Mouse (Mus musculus) thymus, adult 18-20 months (tissue): ENCODE measurements at regions not wholly inside any gene's neighbourhood (a gene's known extent, or its start where the extent isn't known, plus 50 kb on each side); places are given as distances from the start of the nearest gene placed in this dataset.

Source experiments
- DNase-seq, 2 experiments: peaks; one replicate each; pipeline ENCODE4 v3.0.0; 2022; ENCODE audit warnings: mixed read lengths in 2 of 2

DNA sequence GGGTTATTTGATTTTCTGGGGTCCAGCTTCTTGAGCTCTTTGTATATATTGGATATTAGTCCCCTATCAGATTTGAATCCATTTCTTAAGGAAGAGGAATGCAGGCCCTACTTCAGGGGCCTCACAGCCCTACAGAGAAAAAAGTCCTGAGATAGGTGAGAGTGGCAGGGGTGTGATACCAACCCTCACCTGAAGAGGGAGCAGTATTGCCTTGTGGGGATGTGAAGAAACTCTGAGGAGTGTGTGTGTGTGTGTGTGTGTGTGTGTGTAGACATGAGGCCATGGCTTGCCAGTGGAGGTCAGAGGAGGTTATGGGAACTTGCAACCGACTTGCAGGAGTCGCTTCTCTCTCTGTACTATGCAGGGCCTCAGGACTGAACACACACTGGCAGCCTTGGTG, 141.2 kb downstream of the Tex29 start:
- no peak for DNase-seq

GRCm38 (mm10) chr8:11990024-11990423, 149.8 kb downstream of the Tex29 start:
- no peak for DNase-seq

DNA sequence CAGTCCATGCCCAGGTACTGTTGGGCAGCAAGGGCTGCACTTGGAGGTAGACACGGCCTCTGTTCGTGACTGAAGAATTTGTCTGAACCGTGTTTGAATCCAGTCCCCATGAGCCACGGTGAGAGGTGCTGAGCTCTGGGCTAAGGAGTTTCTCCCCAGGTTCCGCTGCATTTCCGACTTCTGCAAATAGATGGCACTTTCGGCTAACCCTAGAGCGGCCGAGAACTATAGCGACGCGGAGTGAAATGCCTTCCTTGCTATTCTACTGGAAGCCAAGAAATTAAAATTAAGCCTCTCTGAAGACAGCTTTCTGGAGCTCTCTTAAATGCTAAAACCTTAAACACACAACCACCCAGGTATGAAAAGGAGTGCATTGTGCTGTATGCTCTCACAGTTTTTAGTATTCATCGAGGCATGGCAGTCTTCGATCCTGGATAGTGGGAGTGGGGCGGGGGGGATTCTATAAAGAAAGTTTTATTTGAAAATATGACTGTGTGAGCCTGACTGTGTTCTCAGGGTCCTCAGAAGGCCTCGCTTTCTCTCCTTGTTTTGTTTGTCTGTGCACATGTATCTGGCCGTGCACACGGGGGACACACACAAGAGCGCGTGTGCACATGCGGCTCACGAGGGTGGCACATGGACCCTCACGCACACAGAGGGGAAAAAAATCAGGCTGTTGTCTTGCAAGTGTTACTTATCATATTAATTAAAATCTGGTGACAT, 159.6 kb downstream of the Tex29 start:
- no peak for DNase-seq

DNA sequence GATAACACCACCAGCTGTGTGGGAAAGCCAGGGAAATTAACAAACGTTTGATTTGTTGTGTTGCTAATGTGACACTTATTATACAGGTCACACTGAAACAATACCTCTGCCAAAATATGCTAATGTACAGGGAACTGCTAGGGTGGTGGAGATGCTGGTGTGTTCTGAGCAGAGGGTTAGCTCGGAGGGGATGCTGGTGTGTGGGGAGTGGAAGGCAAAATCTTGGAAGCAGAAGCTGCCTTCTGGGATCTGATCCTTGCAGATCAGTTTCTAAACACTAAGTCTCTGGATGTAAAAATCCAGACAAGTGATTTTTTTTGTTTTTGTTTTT, 160.2 kb downstream of the Tex29 start:
- no peak for DNase-seq

DNA sequence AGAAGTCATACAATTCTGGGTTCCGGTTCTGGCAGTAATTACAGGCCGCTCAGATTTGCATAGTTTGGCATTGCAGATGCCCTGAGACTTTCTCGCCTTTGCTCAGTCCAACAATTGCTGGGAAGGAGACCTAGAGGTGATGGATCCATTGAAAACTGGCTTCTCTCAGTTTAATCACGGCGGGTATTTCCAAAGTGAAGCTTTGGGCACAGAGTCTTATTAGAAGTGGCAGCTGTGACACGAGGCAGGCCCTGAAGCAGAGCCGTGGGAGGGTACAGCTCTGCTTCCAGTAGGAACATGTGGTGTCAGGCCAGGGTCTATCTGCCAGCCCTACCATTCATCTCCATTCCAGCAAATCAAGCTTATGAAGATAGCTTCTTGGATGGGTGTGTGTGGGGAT, 164.0 kb downstream of the Tex29 start:
- no peak for DNase-seq

DNA sequence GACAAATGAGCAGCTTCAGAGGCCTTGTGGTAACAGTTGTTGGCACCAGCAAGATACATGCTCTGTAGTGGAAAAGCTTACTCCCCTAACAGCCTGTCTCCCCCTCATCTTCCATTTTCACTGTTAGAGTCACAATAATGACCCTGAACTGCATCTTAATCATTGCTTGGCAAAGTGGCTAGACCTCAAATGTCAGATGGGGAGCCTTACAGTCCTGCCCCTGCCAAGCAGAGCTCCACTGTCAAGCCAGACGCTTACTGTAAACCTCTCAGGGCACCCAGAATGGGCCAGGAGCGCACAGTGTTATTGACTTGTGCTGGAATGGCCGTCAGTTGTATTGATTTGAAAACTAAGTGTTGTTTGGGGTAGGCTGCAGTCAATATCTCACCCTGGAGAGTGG, 172.5 kb downstream of the Tex29 start:
- no peak for DNase-seq

DNA sequence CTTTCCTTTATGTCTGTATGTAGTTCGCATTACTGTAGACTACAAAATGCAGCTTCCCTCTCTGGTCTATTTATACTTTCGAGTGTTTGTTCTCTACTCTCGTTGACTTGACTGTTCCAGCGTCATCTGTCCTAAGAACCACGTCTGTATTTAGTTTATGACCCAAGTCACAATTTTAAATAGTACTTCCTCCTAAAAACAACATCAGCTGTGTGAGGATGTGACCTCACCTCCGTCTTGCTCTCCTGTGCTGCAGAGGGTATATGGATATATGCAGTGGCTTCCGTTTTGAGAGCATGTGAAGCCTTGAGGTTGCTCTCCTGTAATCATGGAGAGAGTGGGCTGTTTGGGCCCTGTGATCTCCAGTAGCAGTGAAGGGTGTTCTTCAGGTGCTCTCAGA, 177.5 kb downstream of the Tex29 start:
- DNase-seq, result no peak

GRCm38 (mm10) chr8:12019272-12019671, 179.0 kb downstream of the Tex29 start:
- DNase-seq, result no peak

DNA sequence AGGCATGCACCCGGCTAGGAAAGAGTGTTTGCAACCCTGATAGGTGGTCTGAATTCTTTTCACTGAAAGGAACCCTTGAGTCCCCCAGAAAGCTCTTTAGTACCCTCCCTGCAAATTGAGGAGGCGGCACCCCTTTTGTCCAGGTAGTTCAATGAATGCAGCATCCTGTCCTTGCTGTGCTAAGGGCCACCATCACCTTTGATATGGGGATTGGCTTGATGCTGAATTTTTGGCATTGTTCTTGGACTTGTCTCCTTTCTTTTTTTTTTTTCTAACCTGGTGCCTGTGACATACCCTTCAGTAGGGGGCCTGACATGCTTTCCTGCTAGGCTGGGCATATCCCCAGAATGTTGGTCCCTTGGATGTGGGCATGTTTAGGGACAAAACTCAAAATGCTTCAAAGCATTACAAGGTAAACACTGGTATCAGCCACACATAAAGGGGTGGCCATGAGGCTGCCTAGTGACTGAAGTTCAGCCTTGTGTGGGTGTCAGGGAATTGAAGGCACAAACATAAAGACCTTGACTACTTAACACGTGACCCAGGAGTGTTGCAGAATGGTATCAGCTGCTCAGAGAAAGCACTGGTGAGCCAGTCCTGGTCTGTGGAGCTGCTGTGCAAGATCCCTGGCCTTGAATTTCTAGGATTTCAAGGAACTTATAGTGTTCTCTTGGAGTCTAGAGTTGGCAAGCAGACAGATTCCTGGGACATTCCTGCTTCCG, 183.6 kb downstream of the Tex29 start:
- no peak for DNase-seq

- DNase-seq, result no peak
Measured at GRCm38 (mm10) chr8:12030363-12031116, 190.3 kb downstream of the Tex29 start.

GRCm38 (mm10) chr8:12031796-12032195, 191.5 kb downstream of the Tex29 start:
- DNase-seq, result no peak

GRCm38 (mm10) chr8:12032386-12032785, 192.1 kb downstream of the Tex29 start:
- DNase-seq, result no peak

DNA sequence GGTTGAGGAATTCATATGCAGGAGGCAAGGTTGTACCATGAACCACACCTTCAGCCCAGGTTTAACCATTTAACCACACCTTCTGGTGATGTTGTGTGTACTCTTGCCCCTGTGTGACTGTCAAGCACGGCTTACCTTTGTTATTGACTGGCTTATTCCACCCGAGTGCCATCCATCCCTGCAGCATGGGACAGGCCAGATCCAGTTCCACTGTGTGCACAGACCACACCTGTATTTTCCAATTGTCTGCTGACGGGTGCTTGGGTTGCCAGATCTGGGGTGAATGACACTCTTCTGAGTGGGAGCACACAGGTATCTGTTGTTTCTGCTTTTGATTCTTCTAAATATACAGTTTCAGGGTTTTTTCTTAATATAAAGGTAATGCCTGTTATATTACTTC, 196.1 kb downstream of the Tex29 start:
- no peak for DNase-seq

- DNase-seq, result no peak
Measured at GRCm38 (mm10) chr8:12040924-12041323, 200.7 kb downstream of the Tex29 start.

DNA sequence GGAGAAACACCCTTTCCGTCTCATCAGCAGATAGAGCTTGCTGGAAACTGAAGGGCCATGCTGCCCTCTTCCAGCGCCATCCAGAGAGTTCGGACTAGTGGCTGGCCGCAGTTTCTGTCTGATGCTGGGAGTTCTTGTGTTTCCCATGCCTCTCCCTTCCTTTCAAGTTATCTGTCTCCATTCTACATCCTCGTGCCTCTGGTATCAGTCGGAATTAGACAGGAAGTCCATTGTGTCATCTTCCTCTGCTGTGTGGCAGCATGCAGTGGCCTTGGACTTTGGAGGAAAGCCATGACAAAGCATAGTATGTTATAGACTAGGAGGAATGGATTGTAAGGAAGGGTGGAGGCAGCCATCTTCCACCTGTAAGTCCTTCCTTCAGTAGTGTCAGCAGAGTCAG, 201.4 kb downstream of the Tex29 start:
- DNase-seq, result no peak

DNA sequence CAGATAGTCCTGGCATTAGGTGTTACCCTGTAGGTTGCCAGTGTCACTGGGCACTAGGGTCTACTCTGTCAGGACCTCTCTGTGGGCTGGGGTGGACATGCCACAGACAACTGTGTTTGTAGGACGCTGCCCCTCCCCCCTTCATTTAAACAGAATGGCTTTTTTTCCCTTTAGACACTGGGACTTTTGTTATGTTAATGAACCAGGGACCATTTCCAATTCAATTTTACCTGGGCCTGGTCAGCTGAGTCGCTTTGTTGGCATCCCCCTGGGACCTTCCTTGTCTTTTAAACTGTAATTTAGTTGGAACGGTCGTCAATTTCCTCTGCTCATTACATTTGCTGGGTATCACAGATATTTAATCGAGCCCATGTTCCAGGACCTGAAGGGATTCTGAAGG, 210.6 kb downstream of the Tex29 start:
- no peak for DNase-seq

GRCm38 (mm10) chr8:12051357-12051756, 211.1 kb downstream of the Tex29 start:
- no peak for DNase-seq

GRCm38 (mm10) chr8:12055931-12056330, 215.7 kb downstream of the Tex29 start:
- no peak for DNase-seq

- no peak for DNase-seq
Measured at GRCm38 (mm10) chr8:12061237-12061636, 217.4 kb upstream of the A230072I06Rik start.

GRCm38 (mm10) chr8:12062710-12063109, 215.9 kb upstream of the A230072I06Rik start:
- DNase-seq, result no peak

DNA sequence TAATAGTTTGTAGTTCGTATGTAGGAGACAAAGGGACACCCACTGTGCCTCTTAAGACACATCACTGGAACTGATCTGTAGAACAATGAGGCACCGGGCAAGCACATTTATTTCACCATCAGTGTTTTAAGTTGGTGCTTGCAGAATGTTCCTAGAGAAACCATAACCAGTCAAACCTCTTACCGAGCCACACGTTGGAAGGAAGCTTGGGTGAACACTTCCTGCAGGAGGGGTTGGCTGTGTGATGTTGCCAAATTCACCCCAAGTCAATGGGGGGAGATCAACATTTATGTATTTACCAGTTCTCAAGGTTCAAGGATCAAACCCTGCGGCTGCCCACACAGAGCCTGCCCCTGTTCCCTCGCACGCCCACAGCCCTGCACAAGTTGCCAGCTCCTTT, 214.0 kb upstream of the A230072I06Rik start:
- DNase-seq, result no peak

DNA sequence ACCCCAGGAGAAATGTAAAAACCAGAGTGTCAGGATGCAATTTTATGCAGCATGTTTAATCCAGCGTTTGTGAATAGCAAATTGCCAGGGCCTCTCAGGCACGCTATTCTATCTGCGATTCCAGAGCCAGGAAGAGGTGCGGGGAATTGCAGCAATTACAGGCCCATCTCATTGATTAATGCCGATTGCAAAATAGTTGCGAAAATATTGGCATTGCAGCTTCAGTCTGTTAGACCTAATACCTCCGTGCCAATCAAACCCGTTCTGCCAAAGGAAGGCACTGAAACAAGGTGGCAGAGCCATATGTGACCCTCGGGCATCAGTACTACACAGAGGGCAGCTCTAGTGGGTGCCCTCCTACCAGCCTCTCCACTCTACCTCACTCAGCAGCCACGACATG, 212.2 kb upstream of the A230072I06Rik start:
- DNase-seq, result no peak

- no peak for DNase-seq
Measured at GRCm38 (mm10) chr8:12073311-12073999, 205.2 kb upstream of the A230072I06Rik start.
